Mouse (Mus musculus): Measurements from ENCODE around the gene Lgr6. TPM values are rescaled to one million over a fixed set of nuclear protein-coding genes. Genes with fewer than 3 reads are reported as not detected.
A peak's percentile ranks its signal among the peaks of the same experiment; 100 is the strongest.
"Not testable (repeated sequence)": the region's sequence is repeated elsewhere in the genome, so short reads cannot be mapped to it uniquely, and the experiment has no call there.

Lgr6 gene
- polyA plus RNA-seq, 1 experiment from 2014 or later, result 2.3 TPM

DNA sequence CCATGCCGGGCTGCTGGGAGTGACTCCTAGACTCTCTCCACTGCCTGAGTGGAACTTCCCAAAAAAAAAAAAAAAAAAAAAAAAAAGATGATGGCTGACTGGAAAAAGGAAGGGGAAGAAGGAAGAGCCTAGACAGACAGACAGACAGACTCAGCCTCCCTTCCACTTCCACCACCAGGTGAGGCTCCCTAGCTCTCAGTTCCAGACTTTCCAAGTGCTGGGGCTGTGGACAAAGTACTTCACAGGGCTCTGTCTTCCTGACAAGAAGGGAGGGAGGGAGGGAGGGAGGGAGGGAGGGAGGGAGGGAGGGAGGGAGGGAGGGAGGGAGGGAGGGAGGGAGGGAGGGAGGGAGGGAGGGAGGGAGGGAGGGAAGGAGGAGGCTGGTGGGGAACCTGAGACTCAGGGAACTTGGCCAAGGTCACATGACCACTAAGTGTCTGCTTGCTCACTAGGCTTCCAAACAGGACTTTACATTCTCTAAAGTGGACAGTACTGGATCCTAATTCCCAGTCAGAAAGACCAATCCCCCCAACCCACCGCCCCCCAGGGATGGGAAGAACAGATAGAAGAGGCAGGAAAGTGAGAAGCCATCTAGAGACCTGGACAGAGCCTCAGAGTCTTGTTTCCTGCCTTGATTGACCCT, 25.4 kb upstream of the Lgr6 start:
- in situ Hi-C loops (cut with MboI; ENCODE audit: low pct_unique_long_range_greater_than_20kb), result no loop called here
- H3K27me3 ChIP-seq, result no peaks in the 10 kb centered on the region
- ChIA-PET POLR2A (interaction anchor here (0.7 kb wide), 1 partner anchor 20 kb away, joined by 3 read pairs; no protein-coding TSS in a partner anchor), CTCF (interaction anchor here (2.4 to 12.5 kb wide), 2 partner anchors 9 to 20 kb away, joined by 8 to 106 read pairs; no protein-coding TSS in a partner anchor)
- TF ChIP-seq CTCF (IDR thresholded peaks at IDR 0.05), result no peak
- ATAC-seq, result no peak
- DNase-seq (ENCODE audit: low read depth, low spot score), result no peak

GRCm38 (mm10) chr1:135129543-135130183, 24.6 kb upstream of the Lgr6 start:
- ATAC-seq, result no peak
- no peak for TF ChIP-seq CTCF (IDR thresholded peaks at IDR 0.05)
- CTCF ChIA-PET, result interaction anchor here (1.1 to 12.5 kb wide), 2 partner anchors 9 to 20 kb away, joined by 4 to 106 read pairs; no protein-coding TSS in a partner anchor
- in situ Hi-C loops (cut with MboI; ENCODE audit: low pct_unique_long_range_greater_than_20kb), result no loop called here
- no peaks in the 10 kb centered on the region for H3K27me3 ChIP-seq
- POLR2A ChIA-PET, result interaction anchor here (0.7 kb wide), 1 partner anchor 19 kb away, joined by 3 read pairs; no protein-coding TSS in a partner anchor
- no peak for DNase-seq (ENCODE audit: low read depth, low spot score)

DNA sequence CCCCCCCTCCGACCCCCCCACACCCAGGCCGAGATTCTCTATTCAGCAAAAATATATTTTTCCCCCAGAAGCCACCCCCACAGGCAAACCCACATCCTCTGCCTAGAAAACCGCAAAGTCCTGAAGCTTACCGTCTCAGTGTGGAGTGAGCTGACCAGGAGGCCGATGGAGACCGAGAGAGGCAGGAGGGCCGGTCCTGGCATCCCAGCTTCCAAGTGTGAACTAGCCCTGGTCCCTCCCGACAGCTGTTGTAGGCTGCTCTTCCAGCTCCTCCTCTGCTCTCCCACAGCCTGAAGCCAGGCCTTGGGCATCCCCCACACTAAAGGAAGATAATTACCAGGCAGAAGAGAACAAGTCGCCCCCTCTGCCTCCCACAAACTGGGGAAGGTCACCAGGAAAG, 23.9 kb upstream of the Lgr6 start:
- in situ Hi-C loops (cut with MboI; ENCODE audit: low pct_unique_long_range_greater_than_20kb), result no loop called here
- ATAC-seq (no peak), DNase-seq (ENCODE audit: low read depth, low spot score) (no peak)
- ChIA-PET CTCF (interaction anchor here (1.1 to 12.5 kb wide), 3 partner anchors 7 to 19 kb away, joined by 4 to 106 read pairs (median 4); no protein-coding TSS in a partner anchor), POLR2A (no interaction called here)
- no peak for TF ChIP-seq CTCF (IDR thresholded peaks at IDR 0.05)
- no peaks in the 10 kb centered on the region for H3K27me3 ChIP-seq

GRCm38 (mm10) chr1:135128011-135128441, 22.9 kb upstream of the Lgr6 start:
- DNase-seq (ENCODE audit: low read depth, low spot score) (no peak), ATAC-seq (no peak)
- no peaks in the 10 kb centered on the region for H3K27me3 ChIP-seq
- TF ChIP-seq CTCF (IDR thresholded peaks at IDR 0.05), result no peak
- ChIA-PET POLR2A (interaction anchor here (0.6 kb wide), 1 partner anchor 26 kb away, joined by 3 read pairs; no protein-coding TSS in a partner anchor), CTCF (interaction anchor here (0.9 to 12.5 kb wide), 4 partner anchors 8 to 165 kb away, joined by 3 to 106 read pairs (median 4); partner anchors contain the start of gene Ube2t)
- in situ Hi-C loops (cut with MboI; ENCODE audit: low pct_unique_long_range_greater_than_20kb), result no loop called here

DNA sequence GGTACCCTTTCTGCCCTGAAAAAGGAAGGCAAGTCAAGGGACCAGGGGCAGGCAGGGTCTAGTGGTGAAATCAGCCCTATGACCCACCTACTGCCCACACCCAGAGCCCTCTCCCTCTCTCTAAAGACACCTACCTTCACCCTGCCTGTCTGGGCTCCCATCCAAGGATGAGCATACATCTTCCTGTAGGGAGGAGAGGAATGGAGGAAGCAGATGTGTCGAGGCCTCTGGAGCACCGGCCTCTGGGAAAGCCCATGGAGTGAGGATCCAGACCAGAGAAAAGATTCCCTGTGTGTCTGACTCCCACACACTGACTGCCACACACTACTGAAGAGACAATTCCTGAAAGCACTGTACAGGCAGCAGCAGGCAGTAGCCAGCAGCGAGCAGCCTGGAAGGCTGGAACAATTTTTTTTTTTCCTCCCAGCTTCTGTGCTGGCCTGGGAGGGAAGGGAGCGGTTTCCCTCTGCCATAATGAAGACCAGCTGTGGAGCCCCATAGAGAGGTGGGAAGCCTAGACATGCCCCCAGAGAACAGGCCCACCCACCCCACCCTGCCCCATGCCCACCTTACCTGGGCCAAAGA, 21.5 kb upstream of the Lgr6 start:
- ChIA-PET CTCF (interaction anchor here (3.2 to 12.5 kb wide), 2 partner anchors 10 to 16 kb away, joined by 12 to 106 read pairs; no protein-coding TSS in a partner anchor), POLR2A (no interaction called here)
- DNase-seq (ENCODE audit: low read depth, low spot score) (no peak), ATAC-seq (no peak)
- TF ChIP-seq CTCF (IDR thresholded peaks at IDR 0.05), result no peak
- in situ Hi-C loops (cut with MboI; ENCODE audit: low pct_unique_long_range_greater_than_20kb), result no loop called here
- H3K27me3 ChIP-seq, result no peaks in the 10 kb centered on the region

GRCm38 (mm10) chr1:135125990-135126389, 20.9 kb upstream of the Lgr6 start:
- in situ Hi-C loops (cut with MboI; ENCODE audit: low pct_unique_long_range_greater_than_20kb), result no loop called here
- no peak for ATAC-seq
- CTCF ChIA-PET, result interaction anchor here (3.2 to 12.5 kb wide), 2 partner anchors 11 to 16 kb away, joined by 12 to 106 read pairs; no protein-coding TSS in a partner anchor
- TF ChIP-seq CTCF (IDR thresholded peaks at IDR 0.05), result no peak
- no peak for DNase-seq (ENCODE audit: low read depth, low spot score)
- POLR2A ChIA-PET, result no interaction called here
- no peaks in the 10 kb centered on the region for H3K27me3 ChIP-seq

GRCm38 (mm10) chr1:135124573-135125363, 19.7 kb upstream of the Lgr6 start:
- in situ Hi-C loops (cut with MboI; ENCODE audit: low pct_unique_long_range_greater_than_20kb), result no loop called here
- DNase-seq (ENCODE audit: low read depth, low spot score) (no peak), ATAC-seq (no peak)
- no peak for TF ChIP-seq CTCF (IDR thresholded peaks at IDR 0.05)
- ChIA-PET POLR2A (no interaction called here), CTCF (interaction anchor here (0.7 to 12.5 kb wide), 5 partner anchors 9 to 15 kb away, joined by 3 to 106 read pairs (median 4); no protein-coding TSS in a partner anchor)
- H3K27me3 ChIP-seq, result no peaks in the 10 kb centered on the region

DNA sequence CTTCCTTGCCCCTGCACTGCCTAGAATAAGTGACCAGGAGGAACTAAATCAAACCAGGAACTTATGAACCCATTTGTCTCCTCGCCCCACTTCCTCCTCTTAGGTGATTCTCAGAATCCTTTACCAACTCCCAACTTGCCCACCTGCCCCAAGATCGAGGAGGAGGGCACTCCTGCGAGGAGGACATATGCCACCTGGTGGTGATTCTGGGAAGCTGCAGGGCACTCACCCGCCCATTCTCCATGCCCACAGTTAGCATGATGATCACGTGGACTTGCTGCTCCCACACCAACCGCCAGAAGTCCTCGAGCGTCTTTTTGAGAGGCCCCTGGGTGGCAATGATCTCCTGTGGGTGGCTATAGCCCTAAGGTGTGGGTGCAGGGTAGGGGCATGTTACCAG, 7.6 kb upstream of the Lgr6 start:
- peak; percentile 63 for ATAC-seq
- CTCF ChIA-PET, result interaction anchor here (1.2 to 9.0 kb wide), 4 partner anchors 9 to 122 kb away, joined by 3 to 106 read pairs (median 16); partner anchors contain the start of gene Ptpn7
- POLR2A ChIA-PET, result interaction anchor here (1.3 kb wide), 1 partner anchor 9 kb away, joined by 5 read pairs; no protein-coding TSS in a partner anchor
- TF ChIP-seq CTCF (IDR thresholded peaks at IDR 0.05), result no peak
- no peak for DNase-seq (ENCODE audit: low read depth, low spot score)
- peaks cover 2% of the 10 kb centered on the region for H3K27me3 ChIP-seq
- in situ Hi-C loops (cut with MboI; ENCODE audit: low pct_unique_long_range_greater_than_20kb), result no loop called here

DNA sequence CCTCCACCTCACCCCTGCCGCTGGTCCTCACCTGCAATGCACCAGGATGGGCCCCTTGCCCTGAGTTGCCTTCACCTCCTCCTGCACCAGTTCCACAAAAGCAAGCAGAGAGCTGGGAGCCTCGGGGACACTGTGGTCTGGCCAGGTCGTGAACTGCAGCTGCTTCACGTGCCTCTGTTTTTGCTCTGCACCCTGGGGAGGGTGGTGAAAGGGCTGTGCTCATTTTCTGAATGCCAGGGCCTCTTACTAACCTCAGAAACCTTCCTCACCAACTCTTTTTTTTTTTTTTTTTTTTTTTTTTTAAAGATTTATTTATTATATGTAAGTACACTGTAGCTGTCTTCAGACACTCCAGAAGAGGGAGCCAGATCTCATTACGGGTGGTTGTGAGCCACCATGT, 6.2 kb upstream of the Lgr6 start:
- CTCF ChIA-PET, result interaction anchor here (1.1 to 9.0 kb wide), 6 partner anchors 13 to 149 kb away, joined by 3 to 106 read pairs (median 5); partner anchors contain the start of genes Ptpn7 and Ube2t
- DNase-seq (ENCODE audit: low read depth, low spot score); in situ Hi-C loops (cut with MboI; ENCODE audit: low pct_unique_long_range_greater_than_20kb); POLR2A ChIA-PET; H3K27me3 ChIP-seq; ATAC-seq: not testable (repeated sequence)

All from Patski (cell line).